Mouse (Mus musculus) urinary bladder, postnatal 4 days (tissue): ENCODE results near the gene Mapkap1.

Experiments
- DNase-seq, 2 experiments: peaks; one replicate each; pipeline ENCODE4 v3.0.0; 2021 to 2022; ENCODE audit warnings: low spot score in 2 of 2

Gene Mapkap1

GRCm38 (mm10) chr2:34530042-34530441, 123.5 kb downstream of the Mapkap1 start:
- no peak for DNase-seq

DNA sequence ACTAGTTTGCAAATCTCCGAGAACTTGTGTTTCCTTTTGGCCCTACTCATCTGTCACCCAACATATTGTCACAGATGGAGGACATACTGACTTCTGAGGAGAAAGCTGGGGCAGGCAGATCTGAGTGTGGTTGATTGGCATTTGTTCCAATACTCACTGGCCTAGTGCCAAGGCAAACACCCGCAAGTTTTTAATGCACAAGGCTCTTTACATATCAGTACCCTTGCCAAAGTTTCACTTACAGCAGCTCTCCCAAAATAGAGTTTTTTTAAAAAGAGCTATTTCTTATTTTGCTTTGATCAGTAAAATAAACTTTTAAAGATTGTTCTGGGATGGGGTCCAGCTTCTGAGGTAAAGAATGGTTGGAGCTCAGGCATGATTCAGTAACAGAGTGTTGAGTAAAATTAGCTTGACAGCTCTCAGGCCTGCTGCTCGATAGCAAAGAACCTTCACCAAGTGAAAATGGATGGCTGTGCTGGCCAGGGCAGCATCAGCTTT, 125.3 kb downstream of the Mapkap1 start:
- no peak for DNase-seq

- DNase-seq, result no peak
These were observed 125.8 kb downstream of the Mapkap1 start for GRCm38 (mm10) chr2:34532394-34532793.

DNA sequence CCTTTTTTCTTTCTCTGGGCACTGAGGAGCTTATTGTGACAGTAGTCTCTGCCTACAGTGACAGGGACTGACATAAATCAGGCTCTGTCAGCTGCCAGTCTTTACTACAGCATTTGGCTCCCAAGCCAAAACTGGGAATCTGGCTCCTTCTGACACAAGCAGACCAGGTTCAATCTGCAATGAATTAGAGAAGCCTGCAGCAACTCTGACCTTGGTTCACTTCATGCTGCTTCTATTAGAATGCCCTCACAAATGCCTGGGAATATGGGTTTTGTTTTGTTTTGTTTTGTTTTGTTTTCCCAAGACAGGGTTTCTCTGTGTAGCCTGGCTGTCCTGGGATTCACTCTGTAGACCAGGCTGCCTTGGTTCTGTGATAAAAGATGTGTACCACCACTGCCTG, 126.7 kb downstream of the Mapkap1 start:
- no peak for DNase-seq

- DNase-seq, result no peak
These were observed 128.4 kb downstream of the Mapkap1 start for GRCm38 (mm10) chr2:34534996-34535395.

GRCm38 (mm10) chr2:34537356-34537755, 130.8 kb downstream of the Mapkap1 start:
- DNase-seq, result no peak

DNA sequence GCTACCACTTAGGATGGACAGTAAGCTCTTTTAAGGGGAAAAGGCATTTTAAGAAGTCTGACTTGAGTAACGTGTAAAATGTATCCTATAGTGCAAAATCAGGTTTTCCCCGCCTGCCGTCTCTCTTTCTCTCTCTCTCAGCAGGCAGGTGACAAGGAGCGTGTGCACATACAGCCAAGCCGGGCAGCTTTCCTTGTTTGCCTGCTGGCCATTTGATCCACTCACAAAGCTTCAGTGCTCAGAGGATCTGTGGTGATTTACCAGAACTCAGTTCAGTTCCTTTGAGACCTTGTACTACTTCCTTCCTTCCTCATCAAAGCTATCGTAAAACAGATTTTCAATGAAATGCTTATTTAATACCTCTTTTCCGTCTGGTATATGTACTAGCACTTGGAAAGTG, 137.0 kb downstream of the Mapkap1 start:
- DNase-seq, result no peak

DNA sequence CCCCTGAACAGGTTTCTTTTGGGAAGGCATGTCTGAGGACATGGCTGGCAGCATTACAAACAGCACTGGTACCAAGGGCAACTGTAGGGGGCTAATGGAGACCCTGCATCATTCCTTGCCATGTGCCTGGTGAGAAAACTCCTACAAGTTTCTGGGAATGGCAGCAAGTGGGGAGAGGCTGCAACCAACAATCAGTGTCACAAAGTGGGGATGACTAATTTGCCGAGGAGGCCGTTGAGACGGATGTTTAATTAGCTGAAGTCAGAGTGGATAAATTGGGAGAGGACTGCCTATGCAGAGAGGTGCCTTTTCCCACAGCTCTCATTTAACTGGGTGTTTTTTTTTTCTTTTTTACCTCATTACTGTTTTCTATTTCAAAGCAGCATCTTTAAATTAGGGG, 137.4 kb downstream of the Mapkap1 start:
- no peak for DNase-seq

DNA sequence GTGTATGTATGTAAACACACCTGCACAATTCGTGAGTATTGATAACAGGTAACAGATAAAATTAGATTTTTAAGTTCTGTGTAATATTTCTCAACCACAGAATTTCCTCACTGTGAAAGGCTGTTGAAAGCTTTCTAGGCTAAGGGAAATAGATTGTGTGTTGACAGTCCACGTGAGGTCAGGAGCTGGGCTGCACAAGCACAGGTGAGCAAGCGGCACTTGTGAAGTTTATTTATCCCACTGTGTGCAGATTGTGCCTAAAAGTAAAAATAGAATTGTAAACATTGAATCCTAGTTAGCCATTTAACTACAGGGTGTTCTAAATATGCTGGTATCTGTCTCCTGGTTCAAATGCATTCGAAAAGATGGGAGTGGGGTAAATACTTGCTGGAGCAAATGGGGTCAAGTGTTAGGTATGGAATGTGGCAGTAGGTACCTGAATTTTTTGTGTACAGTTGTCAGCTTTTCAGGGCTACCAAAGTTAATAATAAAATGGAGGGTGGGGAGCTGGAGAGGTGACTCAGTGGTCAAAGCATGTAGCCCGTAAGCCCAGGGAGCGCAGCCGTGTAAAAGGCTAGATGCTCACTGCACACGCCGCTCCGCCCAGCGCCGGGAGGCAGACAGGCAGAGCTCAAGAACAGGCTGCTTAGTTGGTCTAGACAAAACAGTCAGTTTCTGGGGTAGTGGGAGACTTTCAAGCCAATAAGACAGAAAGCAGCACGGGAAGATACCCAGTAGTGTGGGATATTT, 138.2 kb downstream of the Mapkap1 start:
- DNase-seq, result no peak

DNA sequence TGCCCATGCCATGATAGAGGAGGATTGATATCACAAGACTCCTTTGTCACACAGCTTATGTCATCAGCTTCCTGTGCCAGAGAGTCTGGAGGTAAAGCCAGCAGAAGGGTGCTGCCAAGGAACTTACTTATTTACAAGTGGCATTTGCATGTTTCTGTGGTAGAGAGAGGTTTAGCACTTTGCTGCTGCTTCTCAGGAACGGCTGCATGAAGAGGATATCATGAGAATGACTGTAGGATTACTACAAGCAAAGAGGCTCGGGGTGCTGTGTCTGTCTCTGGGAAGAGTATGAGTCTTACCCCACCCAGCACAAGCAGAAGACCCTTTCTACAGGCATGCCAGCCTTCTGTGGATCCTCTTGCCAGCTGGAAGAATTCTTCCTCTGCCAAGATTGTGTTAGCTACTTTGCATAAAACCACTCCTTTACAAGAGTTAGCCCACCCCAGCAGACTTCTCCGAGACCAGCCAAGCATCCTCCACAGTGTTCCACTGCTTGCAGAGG, 139.7 kb downstream of the Mapkap1 start:
- no peak for DNase-seq

- no peak for DNase-seq
These were observed 140.9 kb downstream of the Mapkap1 start for GRCm38 (mm10) chr2:34547516-34547915.

DNA sequence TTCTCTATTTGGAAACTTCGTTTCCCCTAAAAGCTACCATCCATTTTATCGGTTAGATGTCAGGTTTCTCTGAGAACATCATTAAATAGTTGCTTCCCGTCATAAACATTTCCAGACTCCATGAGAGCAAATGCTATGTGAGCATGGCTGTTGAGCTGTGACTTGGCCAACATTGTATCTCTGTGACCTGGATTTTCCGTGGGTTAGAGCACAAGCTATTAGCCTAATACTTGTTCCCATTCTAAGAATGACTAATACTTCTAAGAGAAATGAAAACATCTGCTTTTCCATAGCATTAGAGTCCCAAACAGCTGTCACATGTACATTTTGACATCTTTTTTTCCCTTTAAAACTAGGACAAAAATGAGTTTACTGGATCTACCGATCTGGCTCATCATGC, 142.4 kb downstream of the Mapkap1 start:
- no peak for DNase-seq

- DNase-seq, result no peak
These were observed 142.9 kb downstream of the Mapkap1 start for GRCm38 (mm10) chr2:34549469-34549868.

GRCm38 (mm10) chr2:34552772-34553171, 146.2 kb downstream of the Mapkap1 start:
- DNase-seq, result no peak

GRCm38 (mm10) chr2:34553580-34554231, 147.1 kb downstream of the Mapkap1 start:
- no peak for DNase-seq

DNA sequence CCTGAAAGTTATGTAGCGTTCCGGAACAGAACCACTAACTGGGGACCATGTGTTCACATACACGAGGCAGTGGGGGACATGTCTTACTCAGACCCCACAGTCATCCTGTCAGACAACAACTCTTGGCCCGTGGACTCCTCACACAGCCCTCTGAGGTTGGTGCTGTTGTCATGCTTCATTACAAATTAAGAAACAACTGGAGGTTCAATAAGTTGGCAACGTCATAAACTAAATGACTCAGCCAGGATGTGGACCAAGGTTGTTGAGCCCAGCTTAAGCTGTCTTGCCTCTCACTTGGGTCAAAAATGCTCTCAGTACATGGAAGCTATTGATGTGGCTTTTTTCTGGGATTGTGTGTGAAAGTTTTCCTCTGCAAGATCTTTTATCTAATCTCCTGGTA, 153.6 kb downstream of the Mapkap1 start:
- DNase-seq, result no peak

GRCm38 (mm10) chr2:34563089-34563694, 156.6 kb downstream of the Mapkap1 start:
- no peak for DNase-seq

GRCm38 (mm10) chr2:34563865-34564264, 157.3 kb downstream of the Mapkap1 start:
- DNase-seq, result no peak

- DNase-seq, result peak in 1 of 2 experiments; percentile 26
These were observed 159.6 kb downstream of the Mapkap1 start for GRCm38 (mm10) chr2:34566146-34566545.

DNA sequence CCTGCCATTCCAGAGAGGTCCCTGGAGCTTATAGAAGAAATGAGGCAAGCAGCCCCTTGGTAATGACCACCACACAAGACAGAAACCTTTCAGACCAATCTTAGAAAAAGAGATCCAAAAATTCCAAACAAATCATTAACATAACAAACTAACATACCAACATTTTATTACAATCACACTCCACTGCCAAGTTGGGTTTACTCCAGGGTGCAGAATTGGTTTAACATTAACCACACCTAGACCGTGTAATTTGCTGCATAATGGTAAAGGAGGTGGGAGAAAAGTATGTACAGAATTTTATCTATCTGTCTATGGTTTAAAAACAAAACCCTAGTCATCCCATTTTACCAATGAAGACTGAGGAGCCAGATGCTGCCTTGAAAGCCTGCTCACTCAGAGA, 160.0 kb downstream of the Mapkap1 start:
- DNase-seq, result no peak

DNA sequence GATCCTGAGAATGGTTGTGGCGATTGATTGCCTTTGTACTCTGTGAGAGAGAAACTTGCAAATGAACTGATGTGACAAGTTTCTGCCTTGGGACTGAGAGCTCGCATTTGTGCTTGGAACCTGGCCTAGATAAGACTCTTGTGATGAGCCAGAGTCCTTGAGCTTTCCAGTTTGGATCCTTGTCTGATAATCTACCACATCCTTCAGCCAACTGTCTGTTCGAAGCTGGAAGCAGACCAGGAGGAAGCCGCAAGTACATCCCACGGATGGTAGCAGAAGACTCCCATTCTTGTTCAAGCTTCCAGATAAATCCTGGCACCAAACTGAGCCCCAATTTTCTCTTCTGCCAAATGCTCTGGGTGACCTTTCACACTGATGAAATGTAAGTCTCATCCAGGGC, 162.6 kb downstream of the Mapkap1 start:
- peak in 1 of 2 experiments; percentile 26 for DNase-seq

DNA sequence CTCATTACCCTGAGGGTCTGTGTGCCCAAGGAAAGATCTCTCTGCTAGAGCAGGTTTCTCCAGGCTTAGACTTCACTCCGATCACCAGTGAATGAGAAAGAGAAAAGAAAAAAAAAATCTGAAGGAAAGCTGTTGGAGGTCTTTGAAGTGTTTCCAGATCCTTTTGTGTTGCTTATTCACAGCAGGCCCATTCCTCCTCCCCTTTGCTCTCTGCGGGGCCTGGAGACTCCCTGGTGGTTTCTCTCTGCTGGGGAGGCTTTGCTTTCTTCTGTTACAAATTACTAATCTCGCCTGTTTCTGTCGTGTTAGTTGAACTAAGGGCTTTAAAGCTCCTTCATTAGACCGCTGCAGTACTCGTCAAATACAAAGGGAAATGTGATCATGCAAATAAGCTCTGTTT, 163.8 kb downstream of the Mapkap1 start:
- no peak for DNase-seq

GRCm38 (mm10) chr2:34571096-34571495, 164.5 kb downstream of the Mapkap1 start:
- no peak for DNase-seq
